Mouse (Mus musculus) 3134 (cell line): Measurements from ENCODE around the gene Itga2b.

Source experiments
- DNase-seq: peaks from one replicate; pipeline ENCODE4 v3.0.0-alpha.2; 2011; ENCODE audit warnings: low spot score; ENCODE audit not compliant: insufficient read length; ENCODE audit errors: extremely low read depth

The Itga2b gene

GRCm38 (mm10) chr11:102415034-102415802 is 54.7 kb downstream of the Itga2b start:
- DNase-seq, result no peak

- no peak for DNase-seq
Measured at GRCm38 (mm10) chr11:102413059-102413458, 56.9 kb downstream of the Itga2b start.

DNA sequence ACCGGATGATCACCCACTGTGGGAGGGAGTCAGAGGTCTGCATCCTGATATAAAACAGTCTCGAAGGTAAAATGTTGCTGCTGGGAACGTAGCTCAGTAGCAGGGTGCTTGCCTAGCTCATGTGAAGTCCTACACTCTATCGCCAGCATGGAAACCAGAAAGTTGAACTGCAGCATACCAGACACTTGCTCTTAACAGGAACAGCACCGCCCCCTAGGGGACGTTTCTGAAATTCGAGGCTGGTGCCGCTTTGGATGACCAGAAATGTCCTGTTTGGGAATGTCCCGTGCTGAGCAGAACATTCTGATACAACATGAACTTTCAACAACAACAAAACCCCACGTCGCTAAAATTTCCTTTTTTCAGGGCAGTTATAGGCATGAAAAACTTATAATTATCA is 58.2 kb downstream of the Itga2b start:
- peak; percentile 61 for DNase-seq

DNA sequence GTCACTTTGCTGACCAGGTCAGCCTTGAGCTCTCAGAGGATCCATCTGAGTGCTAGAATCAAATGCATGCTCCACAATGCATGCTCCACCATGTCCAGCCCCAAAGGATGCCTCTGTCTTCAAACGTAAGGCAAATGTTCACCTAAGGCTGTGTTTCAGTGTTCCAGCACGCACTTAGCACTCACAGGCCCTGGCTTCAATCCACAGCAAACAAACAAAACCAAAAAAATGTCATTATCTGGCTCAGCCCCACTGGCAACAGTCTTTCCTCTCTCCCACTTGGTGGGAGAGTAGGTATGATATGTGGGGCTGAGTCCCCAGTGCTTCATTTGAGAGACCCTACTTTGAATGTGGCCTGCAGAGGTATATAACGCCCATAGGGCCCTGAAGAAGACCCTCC is 58.9 kb downstream of the Itga2b start:
- peak; percentile 23 for DNase-seq

- DNase-seq, result peak; percentile 24
Measured at GRCm38 (mm10) chr11:102410345-102410744, 59.6 kb downstream of the Itga2b start.

DNA sequence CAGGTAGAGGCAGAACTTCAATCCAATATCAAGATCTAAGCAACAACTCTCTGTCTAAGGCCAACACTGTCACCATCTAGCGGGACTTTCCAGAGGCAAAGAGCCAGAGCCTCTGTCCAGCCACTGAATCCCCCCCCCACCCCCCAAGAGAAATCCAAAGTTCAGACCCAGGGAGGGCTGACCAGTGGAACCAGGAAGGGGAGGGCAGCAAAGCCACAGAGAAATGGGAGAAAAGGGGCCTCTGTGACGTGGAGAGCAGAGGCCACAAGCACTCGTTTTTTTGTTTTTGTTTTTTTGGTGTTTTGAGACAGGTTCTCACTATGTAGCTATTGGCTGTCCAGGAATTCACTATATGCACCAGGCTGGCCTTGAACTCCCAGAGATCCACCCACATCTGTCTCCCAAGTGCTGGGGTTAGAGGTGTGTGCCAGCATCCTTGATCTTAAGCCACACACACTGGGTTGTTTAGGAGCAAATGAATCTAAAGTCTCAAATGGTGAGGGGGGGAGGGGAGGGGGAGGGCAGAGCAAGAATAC is 60.1 kb downstream of the Itga2b start:
- DNase-seq, result no peak

DNA sequence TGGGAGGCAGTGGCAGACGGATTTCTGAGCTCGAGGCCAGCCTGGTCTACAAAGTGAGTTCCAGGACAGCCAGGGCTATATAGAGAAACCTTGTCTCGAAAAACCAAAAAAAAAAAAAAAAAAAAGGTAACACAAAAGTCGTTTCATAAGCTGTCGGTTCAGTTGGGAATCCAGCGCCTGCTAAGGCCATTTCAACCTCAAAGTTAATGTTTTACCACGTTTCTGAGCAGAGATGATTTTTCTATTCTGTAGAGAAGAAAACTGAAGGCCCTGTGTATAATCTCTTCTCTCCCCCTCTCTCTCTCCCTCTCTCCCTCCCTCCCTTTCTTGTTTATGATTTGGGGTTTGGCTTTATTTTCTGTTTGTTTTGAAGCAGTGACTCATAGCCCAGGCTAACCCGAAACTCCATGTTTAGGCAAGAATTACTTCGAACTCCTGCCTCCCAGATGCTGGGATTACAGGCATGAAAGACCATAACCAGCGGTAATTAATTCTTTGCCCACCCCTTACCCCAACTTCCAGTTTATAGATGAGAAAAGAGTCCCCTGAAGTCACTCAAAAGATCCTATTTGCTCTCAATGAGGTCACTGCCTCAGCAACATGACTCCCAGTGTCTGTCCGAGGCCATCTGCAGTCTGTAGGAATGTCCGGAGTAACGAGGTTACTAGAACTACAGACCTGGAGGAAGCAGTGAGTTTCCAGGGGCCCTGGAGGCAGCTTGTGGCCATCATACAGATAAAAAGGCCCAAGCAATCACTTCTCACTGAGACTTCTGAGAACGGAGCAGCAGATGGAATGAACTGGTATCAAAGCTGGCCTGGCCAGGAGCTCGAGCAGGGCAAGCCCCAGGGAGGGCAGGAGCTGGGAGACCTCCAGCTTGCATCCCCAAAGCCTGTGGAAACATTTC is 60.8 kb downstream of the Itga2b start:
- DNase-seq, result peak; percentile 53

DNA sequence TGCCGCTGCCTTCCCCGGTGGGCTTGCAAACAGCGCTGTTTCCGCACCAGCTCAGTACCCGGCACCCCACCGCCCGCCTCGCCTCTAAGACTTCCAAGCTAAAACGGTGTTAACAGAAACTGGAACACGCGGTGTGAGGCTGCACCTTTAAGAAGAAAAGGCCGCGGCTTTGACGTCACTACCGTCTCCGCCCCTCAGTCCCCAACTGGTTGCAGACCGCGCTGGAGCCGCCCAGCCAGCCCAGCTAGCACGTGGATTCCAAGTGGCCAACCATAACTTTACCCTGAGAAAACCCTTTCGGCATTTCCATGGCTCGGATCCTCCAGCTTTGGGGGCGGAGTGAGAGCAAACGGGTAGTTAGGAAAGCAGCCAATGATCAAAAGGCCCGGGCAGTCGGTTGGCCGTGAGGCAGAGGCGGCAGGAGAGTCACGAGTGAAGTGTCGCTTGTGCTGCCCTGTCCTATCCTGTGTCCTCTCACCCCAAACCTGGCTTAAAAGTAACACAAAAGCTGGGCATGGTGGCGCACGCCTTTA is 61.5 kb downstream of the Itga2b start:
- DNase-seq, result peak; percentile 98

DNA sequence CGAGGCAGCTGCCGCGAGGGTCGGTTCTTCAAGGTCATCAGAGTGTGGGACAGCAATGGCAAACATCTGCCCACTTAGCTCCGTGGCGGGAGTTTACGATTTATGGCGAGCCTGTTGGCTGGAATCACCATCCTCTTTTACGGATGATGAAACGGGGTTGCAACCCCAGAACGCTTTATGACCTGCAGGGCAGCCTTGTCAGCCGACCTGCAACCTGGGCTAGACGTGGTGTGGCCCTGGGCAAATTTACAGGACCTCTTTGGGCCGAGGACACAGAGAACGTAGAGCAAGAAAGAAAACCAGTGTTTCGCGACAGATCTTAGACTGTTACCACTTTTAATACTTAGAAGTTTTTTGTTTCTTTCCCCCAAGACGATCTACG is 62.1 kb downstream of the Itga2b start, which contains the start of gene Slc25a39:
Gene Slc25a39, minus strand, starts transcription at position 113 of the 382 bp plus-strand sequence.
- DNase-seq, result no peak

- DNase-seq, result peak; percentile 95
Measured at GRCm38 (mm10) chr11:102406900-102407833, 62.8 kb downstream of the Itga2b start.

- DNase-seq, result no peak
Measured at GRCm38 (mm10) chr11:102406401-102406800, 63.5 kb downstream of the Itga2b start.

- DNase-seq, result no peak
Measured at GRCm38 (mm10) chr11:102405544-102406285, 64.2 kb downstream of the Itga2b start.

GRCm38 (mm10) chr11:102404161-102405010 is 65.5 kb downstream of the Itga2b start:
- DNase-seq, result no peak

DNA sequence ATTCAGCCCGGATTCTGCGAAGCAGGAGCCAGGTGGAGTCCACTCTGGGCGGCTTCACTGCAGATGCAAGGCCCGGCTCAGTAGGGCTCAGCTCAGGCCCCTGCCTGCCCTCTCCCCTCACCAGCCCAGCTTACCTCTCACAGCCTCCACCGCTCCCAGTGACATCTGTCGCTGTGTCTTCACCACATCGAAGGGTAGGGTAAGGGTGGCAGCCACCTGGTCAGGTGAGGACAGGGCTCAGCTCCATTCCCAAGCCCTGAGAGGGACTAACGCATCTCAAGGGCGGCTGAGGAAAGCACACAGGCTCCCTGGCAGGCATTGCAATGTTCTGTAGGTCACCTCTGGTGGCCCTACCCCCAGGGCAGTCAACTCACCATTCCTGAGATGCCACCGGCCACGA is 66.3 kb downstream of the Itga2b start:
- no peak for DNase-seq
